18 mouse cellular contexts compared by ENCODE assay signal in the genomic region with DNA sequence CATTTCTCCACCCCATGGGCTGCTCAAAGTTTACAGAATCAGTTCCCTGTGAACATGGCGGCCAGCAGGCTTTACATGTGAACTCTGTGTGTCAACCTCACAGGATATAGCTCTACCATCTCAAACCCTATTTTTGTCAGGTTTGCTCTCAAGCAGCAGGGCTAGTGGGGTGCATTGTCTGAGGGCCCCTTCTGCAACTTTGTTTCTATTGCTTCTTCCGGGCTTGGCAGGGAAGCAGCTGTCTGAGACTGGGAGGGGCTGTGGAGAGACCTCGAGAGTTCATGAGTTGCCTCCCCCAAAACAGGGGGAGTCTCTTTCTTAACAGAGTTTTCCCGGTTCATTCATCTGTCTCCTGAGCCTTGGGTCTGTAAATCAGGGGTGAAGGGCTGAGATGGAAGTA. TPM values are rescaled to one million over a fixed set of nuclear protein-coding genes. Genes with fewer than 3 reads are reported as not detected.
DNase-seq lines count a peak whose midpoint lies in the region; ATAC-seq and TF ChIP-seq lines count a peak whose summit lies in the region.
"Had no signal": no experiment of that assay in that cellular context is flagged by ENCODE, and none has a peak within 500 bp of the region (broad histone marks: within the 10 kb centered on the region; RNA-seq: fewer than 3 reads in every experiment).

No protein-coding gene starts in this region.

- no peak for TF ChIP-seq POLR2A in spleen, adult 2 months (IDR thresholded peaks at IDR 0.05; ENCODE audit: low read depth, low read length)
- no peak for TF ChIP-seq POLR2A in small intestine, adult 2 months (IDR thresholded peaks at IDR 0.05; ENCODE audit: low read depth, low read length)

- H3K9ac ChIP-seq in embryonic facial prominence, embryonic 15.5 days, result no peak overlapping the region
- H3K9ac ChIP-seq: heart, embryonic 15.5 days; midbrain, embryonic 13.5 days had no signal

- H3K27me3 ChIP-seq in spleen, adult 2 months (ENCODE audit: control insufficient read depth, insufficient read depth, low read length), result no peaks in the 10 kb centered on the region
- H3K27me3 ChIP-seq in embryonic facial prominence, embryonic 15.5 days, result no peaks in the 10 kb centered on the region
- no peaks in the 10 kb centered on the region for H3K27me3 ChIP-seq in small intestine, adult 2 months (ENCODE audit: control insufficient read depth, insufficient read depth, low read length)

- no peak for TF ChIP-seq CTCF in spleen, adult 2 months (IDR thresholded peaks at IDR 0.05; ENCODE audit: extremely low read depth, insufficient read depth, insufficient read length, insufficient replicate concordance)
- no peak for TF ChIP-seq CTCF in small intestine, adult 2 months (IDR thresholded peaks at IDR 0.05; ENCODE audit: extremely low read depth, insufficient read length, insufficient replicate concordance, low read depth, low read length)

- H3K36me3 ChIP-seq in spleen, adult 2 months (ENCODE audit: control insufficient read depth, insufficient read depth, low read length), result no peaks in the 10 kb centered on the region
- H3K36me3 ChIP-seq in embryonic facial prominence, embryonic 15.5 days, result no peaks in the 10 kb centered on the region
- H3K36me3 ChIP-seq in small intestine, adult 2 months (ENCODE audit: control insufficient read depth, insufficient read depth, low read length), result no peaks in the 10 kb centered on the region
- H3K36me3 ChIP-seq: heart, embryonic 15.5 days; midbrain, embryonic 13.5 days had no signal

- peaks cover 7% of the 10 kb centered on the region; the same call in 1 of the 2 replicates for H3K4me1 ChIP-seq in spleen, adult 2 months (ENCODE audit: control insufficient read depth, insufficient read depth, insufficient read length)
- peaks cover 32% of the 10 kb centered on the region for H3K4me1 ChIP-seq in embryonic facial prominence, embryonic 15.5 days
- no peaks in the 10 kb centered on the region for H3K4me1 ChIP-seq in small intestine, adult 2 months (ENCODE audit: control insufficient read depth, insufficient read depth, insufficient read length, low read length)
- H3K4me1 ChIP-seq: midbrain, embryonic 13.5 days had no signal

- 11% methylated on average over 4 of the region's 4 CpGs for WGBS in spleen, adult 2 months
- WGBS in embryonic facial prominence, embryonic 15.5 days, result 47% methylated on average over 4 of the region's 4 CpGs
- 55% methylated on average over 4 of the region's 4 CpGs for WGBS in small intestine, adult 2 months

- no peaks in the 10 kb centered on the region for H3K9me3 ChIP-seq in embryonic facial prominence, embryonic 15.5 days (replicated peaks)
- H3K9me3 ChIP-seq: heart, embryonic 15.5 days; midbrain, embryonic 13.5 days had no signal

- 0 out of 2 replicates have a peak overlapping the region, but pooled peaks have one; percentile 1 for H3K4me3 ChIP-seq in spleen, adult 2 months (ENCODE audit: extremely low read depth, insufficient read depth, insufficient read length)
- no peak overlapping the region for H3K4me3 ChIP-seq in embryonic facial prominence, embryonic 15.5 days (replicated peaks)
- peak overlapping the region; percentile 18; the same call in 1 of the 2 replicates for H3K4me3 ChIP-seq in small intestine, adult 2 months (ENCODE audit: low read depth, low read length)
- H3K4me3 ChIP-seq: heart, embryonic 15.5 days; midbrain, embryonic 13.5 days had no signal

- H3K27ac ChIP-seq in spleen, adult 2 months (ENCODE audit: insufficient read depth, low read length), result peak overlapping the region; percentile 57
- H3K27ac ChIP-seq in embryonic facial prominence, embryonic 15.5 days (replicated peaks), result 0 out of 2 replicates have a peak overlapping the region, but pooled peaks have one; percentile 17
- peak overlapping the region; percentile 42 for H3K27ac ChIP-seq in small intestine, adult 2 months (ENCODE audit: insufficient read depth, low read depth, low read length)
- H3K27ac ChIP-seq: heart, embryonic 15.5 days; midbrain, embryonic 13.5 days had no signal

- ATAC-seq in embryonic facial prominence, embryonic 15.5 days (ENCODE audit: insufficient number of reproducible peaks, low FRiP score, low TSS enrichment, low read depth), result no peak
- ATAC-seq in granulocyte monocyte progenitor cell, adult 5-6 weeks (replicated peaks; ENCODE audit: poor library complexity, severe bottlenecking), result no peak
- ATAC-seq: forebrain, embryonic 16.5 days; hindbrain, embryonic 16.5 days; intestine, embryonic 16.5 days; midbrain, embryonic 13.5 days had no signal

- H3K4me2 ChIP-seq in embryonic facial prominence, embryonic 15.5 days (replicated peaks), result no peak overlapping the region
- H3K4me2 ChIP-seq: heart, embryonic 15.5 days; midbrain, embryonic 13.5 days had no signal

- DNase-seq in spleen, adult 2 months (ENCODE audit: low read depth in 1 of 2, low spot score in 2 of 2), result no peak
- DNase-seq in spleen, adult 18-20 months, result no peak
- peak; percentile 55 to 72 for DNase-seq in thymus, postnatal 36 days
- DNase-seq in kidney, postnatal 14 days, result no peak
- DNase-seq in cerebellum, postnatal 10 days, result no peak
- DNase-seq: adrenal gland, adult 2 months; cerebellum, adult 9-11 months; gastrocnemius, postnatal 25 days; heart, postnatal 4 days had no signal

RNA-seq across cellular contexts. Expression of gene Tifab, which starts 2.8 kb away (rescaled TPM):
- polyA plus RNA-seq in spleen, adult 2 months (2012; rRNA removed), result 20.8 and 26.8 TPM in 2 replicates
- polyA plus RNA-seq in embryonic facial prominence, embryonic 15.5 days (2015; fragmentation: Nextera tagmentation; extraction: Ambion mirVana), result 3.4 and 3.7 TPM in 2 replicates
- 4.6 and 8.2 TPM in 2 replicates for polyA plus RNA-seq in small intestine, adult 2 months (2012; rRNA removed)
- total RNA-seq in granulocyte monocyte progenitor cell, adult 5-6 weeks (2014; fragmentation: Nextera tagmentation), result 148 and 174 TPM in 2 replicates
- total RNA-seq in granulocyte monocyte progenitor cell, adult 5-6 weeks (2017), result 115 and 120 TPM in 2 replicates
- polyA plus RNA-seq: C2C12 had no signal

RNA-seq across cellular contexts. Expression of gene H2afy, which starts 39.7 kb away (rescaled TPM):
- 125 and 150 TPM in 2 replicates for polyA plus RNA-seq in spleen, adult 2 months (2012; rRNA removed)
- 275 and 292 TPM in 2 replicates for polyA plus RNA-seq in embryonic facial prominence, embryonic 15.5 days (2015; fragmentation: Nextera tagmentation; extraction: Ambion mirVana)
- polyA plus RNA-seq in small intestine, adult 2 months (2012; rRNA removed), result 59.8 and 93.3 TPM in 2 replicates
- total RNA-seq in granulocyte monocyte progenitor cell, adult 5-6 weeks (2014; fragmentation: Nextera tagmentation), result 930 and 1,115 TPM in 2 replicates
- 1,419 and 1,485 TPM in 2 replicates for total RNA-seq in granulocyte monocyte progenitor cell, adult 5-6 weeks (2017)

Comparison
In these comparisons a context has a peak if more than half of its experiments do, and no peak if none do; other contexts are left out.
1. DNase-seq: peak in thymus, postnatal 36 days (2 of 2); none in spleen, adult 2 months (0 of 2), spleen, adult 18-20 months (0 of 2), kidney, postnatal 14 days (single experiment) and cerebellum, postnatal 10 days (0 of 2).
2. Peak in every context shown above with its lines, with median percentiles within 50 percentile points of each other: H3K27ac ChIP-seq.